Mouse (Mus musculus) thymus, postnatal 4 days (tissue): ENCODE measurements around the gene Rrp12.
A peak's percentile ranks its signal among the peaks of the same experiment; 100 is the strongest.

ENCODE experiments used
- DNase-seq: peaks from one replicate; pipeline ENCODE4 v3.0.0; 2021

The Rrp12 gene

DNA sequence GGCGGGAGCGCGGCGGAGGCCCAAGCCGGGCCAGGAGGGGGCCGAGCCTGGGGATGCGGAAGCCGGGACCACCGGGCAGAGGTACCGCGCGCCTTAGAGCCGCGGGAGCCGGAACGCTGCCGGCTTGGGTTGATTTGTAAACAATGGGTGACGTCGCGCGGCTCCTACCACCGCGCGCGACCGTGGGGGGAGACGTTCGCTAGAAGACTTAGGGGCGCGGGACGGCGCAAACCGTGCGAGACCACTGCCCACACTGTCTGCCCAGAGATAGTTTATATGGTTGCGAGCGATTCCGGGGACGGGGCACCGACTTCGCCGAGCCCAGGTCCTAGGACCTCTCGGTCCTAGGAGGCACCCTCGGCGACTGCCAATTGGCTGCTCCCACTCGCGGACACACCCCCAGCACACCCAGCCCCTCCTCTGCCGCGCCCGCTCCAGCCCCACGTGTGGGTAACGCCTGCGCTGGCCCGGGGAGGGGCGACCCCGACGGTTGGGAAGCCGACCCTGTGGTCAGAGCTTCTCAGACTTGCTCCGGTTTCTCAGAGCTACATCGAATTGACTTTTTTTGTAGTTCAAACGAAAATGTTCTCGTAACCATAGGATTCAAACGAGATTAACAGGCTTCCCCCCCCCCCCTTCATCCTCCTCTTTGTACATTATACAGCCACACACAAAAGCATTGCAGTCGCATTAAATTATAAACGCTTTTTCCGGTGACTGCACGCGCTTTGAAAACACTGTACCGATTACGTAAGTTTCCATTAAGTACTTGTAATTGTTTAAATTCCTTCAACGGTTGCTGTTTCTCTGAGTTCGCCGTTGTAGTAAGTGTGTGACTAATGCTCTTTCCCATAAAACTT, 47.8 kb downstream of the Rrp12 start, which contains the start of gene Frat2:
Gene Frat2, minus strand, starts transcription at position 141 of the 860 bp plus-strand sequence.
- DNase-seq = peak; percentile 91

DNA sequence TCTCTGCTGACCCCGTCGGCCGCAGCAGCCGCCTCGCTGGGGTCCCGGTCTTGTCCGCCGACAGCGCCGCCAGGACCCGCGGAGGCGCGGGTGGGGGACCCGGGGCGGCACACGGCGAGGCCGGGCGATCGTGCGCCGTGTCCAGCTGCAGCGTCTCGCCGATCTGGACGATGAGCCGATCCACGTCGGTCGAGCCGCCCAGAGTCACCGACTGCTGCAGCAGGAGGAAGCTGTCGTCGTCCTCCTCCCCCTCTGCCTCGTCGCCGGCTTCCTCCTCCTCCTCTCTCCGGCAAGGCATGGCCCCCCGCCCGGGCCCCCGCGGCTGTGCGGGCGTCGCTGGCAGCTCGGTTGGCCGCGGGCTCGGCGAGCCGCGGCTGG, 48.4 kb downstream of the Rrp12 start:
- DNase-seq = peak; percentile 78

DNA sequence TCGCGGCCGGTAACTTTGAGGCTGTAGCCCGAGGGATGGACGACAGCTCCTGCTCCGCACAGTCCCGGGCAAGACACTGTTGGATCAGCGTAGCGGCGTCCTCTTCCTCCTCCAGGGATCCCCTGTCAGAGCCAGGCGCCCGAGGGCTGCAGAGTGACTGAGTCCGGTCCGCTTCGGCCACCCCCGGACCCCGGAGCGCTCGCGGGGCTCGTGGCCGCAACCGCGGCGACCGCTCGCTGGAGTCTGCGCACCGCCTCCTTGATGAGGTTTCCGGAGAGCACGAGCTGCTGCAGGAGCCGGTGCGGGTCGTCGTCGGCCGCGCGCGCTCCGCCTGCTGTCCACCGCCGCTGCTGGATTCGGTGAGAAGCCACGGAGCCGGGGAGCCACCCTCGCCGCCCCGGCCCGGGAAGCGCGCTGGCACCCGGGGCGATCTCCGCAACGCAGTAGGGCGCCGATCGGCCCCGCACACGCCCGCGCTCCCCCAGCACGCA, 48.8 kb downstream of the Rrp12 start:
- DNase-seq = peak; percentile 67

DNA sequence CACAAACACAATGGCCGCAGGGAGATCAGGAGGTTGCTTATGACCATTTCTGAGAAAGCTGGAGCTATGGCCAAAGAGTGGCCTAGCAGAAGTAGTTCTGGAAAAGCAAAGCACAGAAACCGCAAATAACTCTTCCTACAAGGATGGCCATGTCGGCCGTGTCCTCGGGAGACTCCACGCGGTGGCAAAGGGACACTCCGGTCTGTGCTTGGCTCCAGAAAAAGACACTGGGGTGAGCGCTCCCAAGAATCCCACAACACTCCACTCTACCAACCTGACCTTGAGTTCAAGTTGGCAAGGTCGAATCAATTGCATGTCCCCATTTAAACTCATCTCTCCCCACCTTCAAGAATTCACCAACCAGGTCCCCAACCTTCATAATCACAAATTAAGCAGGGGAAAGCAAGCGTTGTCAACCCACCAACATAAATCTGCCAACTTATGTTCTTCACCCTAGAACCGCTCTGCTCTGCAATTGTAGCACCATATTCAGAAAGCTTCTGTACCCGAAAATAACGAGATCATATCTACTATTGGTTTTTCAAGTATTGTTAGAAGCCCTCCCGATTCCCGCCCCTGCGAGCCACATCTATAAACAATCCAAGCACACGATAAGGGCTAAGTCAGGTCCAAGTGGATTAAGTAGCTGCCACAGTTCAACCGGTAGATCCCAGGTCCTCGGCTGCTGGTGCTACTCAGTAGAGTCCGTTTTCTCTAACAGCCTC, 49.4 kb downstream of the Rrp12 start:
- no peak for DNase-seq

DNA sequence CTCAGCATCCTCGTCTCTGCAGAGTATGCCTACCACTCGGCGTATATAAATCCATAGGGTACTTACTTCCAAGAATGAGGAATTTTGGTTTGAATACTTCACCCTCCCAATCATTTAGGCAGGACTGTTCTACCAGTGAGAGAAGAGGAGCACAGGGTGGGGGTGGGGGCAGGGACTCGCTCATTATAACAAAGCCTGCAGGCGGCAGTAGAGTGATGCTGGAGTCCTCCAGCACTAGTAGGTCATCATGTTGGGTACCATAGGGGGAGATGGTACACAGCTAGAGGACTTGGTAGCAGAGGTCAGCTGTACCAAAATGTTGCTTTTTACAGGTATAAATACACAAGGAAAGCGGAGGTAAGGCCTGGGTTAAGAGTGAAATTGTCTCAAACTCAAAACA, 51.6 kb downstream of the Rrp12 start:
- peak; percentile 49 for DNase-seq

DNA sequence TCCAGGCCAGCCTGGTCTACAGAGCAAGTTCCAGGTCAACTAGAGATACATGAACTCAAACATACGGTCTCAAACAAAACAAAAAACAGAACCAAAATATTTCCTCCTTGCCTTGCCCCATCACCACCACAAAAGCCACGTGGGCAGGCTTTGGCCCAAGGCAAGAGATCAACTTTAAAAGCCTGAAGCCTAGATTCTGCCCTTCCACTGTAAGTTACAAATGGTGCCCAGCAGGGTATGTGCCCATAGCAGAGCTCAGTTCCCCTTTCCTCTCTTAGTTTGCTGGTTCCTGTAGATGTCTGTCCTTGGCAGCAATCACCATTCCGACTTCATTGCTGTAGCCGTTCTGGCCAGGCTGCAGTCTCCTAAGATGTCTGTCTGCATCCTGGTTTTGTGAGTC, 53.3 kb downstream of the Rrp12 start:
- DNase-seq = no peak

DNA sequence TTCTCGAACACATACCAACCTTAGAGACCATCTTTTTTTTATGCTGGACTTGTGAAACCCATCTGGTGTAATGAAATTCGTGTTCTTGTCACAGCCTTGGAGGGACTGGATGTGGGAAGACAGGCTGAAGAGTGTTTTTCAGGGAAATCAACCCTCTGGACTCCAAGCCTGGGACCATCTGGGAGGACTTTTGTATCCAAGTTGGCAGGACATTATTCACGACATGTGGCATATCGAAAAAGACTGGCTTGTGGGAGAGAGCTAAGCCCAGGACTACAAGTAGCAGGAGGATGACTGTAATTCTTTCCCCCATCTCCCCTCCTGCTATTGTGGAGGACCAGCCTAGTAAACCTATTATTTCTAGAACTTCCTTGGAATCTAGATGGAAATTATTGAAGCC, 53.8 kb downstream of the Rrp12 start:
- no peak for DNase-seq

DNA sequence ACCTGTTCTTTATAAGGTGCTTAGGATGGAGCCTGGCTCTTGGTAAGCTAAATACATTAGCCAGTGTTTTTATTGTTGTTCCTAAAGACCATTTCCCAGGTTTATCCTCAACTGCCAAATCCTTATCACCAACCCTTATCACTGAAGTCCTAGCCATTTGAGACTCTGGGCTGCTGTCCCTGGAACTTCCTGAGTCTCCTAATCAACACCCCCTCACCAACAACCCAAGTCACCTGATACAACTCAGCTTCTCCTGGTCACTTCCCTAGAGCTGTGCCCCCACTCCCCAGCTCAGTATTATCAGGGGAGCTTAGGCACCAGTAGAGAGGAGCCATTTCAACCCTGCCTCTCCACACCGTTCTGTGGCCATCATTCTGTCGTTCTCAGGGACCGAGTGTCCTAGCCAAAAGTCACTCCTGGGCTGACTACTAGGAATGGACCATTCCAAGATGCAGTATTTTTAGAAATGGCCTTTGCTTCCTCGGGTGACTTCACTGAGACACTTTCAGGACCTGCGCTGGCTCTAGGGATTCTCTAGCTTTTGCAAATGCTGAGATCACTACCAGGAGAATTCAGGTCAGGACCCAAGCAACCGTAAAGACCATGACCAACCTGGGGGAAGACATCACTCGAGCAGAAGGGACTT, 54.7 kb downstream of the Rrp12 start:
- no peak for DNase-seq

DNA sequence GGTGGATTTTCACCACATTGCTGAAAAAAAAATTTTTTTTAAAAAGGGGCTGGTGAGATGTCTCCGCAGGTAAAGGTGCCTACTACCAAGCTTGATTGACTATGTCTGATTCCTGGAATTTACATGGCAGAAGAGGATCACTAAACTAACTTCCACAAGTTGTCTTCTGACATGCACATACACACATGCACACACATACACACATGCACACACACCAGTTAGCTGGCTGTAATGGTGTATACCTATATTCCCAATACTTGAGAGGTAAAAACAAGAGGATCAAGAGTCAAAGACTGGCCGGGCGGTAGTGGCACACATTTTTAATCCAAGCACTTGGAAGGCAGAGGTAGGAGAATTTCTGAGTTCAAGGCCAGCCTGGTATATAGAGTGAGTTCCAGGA, 56.3 kb downstream of the Rrp12 start:
- DNase-seq = no peak

DNA sequence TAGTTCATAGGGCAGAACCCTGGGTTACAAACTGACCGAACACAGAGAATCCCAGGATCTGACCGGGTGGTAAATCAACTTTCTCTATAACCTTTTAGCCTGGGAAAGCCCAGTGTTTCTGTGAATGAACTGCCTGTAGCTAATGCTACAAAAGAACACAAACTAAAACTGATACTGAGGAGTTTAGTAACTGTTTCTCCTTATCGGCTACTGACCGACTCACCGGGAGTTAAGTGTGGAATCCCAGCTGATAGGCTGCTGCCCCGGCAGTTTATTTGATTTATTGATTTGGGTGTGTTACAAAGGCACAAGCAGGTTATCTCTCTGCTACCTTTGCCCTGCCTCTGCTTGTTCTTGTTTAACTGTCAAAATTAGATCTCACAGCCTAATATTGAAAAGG, 57.2 kb downstream of the Rrp12 start:
- DNase-seq = no peak

DNA sequence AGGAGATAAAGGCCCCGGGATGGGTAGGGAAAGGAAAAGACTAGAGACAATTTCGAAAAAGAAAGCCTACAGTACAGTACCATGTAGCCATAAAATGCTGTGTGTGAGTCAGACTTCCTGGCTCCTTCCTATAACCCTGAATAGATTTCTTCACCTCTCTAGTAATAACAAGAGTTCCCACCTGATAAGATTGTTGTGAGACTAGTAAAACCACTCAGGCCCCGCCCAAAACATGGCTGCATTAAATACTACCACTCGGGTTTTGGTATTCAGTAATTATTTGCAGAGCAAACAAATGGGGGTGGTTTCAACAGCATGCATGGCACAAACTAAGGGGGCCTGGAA, 58.1 kb downstream of the Rrp12 start:
- no peak for DNase-seq

DNA sequence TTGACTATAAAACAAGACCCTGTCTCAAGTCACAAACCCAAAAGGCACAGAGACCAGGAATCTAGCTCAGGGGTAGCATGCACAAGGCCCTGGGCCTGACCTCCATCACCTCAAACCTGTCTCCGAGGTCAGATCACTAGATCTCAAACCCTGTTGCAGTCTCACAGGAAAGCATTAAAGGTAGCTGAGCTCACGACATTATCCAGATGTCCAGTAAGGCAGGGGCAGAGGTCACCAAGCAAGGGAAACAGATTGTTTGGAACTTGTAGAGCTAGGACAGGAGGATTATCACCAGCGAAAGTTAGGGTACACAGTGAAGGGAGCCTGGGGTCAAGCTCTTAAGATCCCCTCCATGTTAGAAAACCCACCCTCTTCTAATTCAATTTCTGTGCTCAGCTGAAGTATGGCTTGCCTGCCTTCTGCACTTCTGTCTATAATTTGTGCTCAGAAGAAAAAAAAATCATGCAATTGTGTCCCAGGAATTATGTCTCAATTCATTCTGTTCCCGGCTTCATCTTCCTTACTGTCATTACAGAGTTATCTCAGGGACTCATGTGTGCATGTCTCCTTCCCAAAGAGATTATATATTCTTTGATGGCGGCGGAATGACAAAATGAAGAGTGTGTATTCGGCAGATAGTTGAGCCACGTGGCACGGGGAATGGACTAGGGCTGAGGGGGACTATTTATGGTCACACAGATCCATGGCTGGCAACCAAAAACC, 58.6 kb downstream of the Rrp12 start:
- DNase-seq = no peak

DNA sequence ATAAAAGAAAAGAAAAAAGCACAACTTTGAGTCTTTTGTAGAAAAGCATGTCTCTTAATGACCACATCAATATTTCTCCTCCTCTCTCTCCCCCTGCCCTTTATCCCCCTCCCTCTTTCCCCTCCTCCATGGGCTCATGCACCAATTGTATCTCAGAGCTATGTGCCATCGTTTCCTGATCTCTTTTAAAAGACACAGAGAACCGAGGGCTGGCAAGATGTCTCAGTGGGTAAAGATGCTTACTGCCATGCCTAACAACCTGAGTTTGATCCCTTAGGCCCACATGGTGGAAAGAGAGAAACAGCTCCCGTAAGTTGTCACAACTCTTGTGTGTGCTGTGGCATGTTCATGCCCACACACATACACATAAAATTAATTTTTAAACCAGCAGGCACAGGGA, 59.3 kb downstream of the Rrp12 start:
- no peak for DNase-seq

DNA sequence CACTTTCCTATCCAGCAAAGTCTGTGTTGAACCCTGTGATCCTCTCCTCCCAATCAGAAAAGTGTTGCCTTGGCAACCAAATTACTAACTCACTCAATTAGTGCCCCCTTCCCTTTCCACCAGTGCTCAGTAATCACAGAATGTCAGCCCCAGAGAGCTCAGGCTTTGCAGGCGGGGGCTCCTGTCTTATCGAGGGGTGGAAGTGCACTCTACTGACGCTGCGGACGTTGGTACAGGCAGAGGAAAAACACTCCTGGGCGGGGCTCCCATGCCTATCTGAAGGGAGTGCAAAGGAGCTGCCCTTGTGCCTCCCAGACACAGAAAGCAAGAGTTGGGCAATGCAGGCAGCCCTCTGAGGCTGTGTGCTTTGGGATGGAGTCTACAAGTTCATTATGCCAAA, 60.2 kb downstream of the Rrp12 start:
- peak; percentile 54 for DNase-seq

DNA sequence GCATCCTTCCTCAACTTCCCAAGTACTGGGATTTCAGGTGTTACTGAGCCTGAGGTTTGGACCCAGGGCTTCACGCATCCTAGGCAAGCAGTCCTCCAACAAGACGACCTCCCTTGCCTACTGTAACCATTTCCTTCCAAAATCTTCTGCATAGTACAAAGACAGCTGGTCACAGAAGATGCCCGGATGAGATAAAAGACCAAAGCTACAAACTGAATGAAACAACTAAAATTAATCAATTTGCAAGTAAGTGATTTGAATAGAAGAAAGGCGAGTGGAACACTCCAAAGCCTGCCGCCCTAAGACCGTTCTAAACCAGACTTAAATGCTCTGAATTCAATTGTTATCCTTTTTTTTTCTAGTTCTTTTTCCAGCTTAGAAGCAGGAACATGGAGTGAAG, 60.6 kb downstream of the Rrp12 start:
- DNase-seq = no peak

DNA sequence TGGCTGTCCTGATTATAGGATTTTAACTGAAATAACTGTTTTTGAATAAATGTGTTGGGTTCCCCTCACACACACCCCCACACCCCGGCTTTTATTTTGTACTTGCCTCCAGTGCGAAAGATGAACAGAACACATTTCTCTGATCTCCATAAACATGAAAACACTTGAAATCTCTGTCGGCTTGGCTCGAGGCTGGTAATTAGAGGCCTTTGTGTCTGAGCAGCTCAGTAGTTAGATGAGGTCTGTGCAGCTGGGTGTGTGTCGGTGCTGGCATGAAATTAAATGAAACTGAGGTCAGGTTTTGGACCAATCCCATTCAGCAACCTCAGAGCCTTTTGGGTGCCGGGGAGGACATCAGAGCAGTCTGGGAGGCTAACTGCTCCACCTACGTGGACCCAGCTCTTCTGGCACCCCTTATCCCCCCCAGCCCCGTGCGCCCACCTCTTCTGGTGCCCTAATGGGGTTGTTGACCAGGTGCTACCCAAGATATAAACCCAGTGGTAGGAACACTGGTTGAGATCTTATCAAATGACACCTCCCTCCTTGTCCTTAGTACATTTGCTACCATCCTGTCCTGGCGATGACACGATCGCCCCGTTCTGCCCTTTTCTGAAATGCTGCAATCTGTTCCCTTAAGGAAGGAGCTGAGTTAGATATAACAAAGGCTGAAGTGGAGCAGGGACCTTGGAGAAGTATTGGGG, 63.3 kb downstream of the Rrp12 start:
- no peak for DNase-seq

DNA sequence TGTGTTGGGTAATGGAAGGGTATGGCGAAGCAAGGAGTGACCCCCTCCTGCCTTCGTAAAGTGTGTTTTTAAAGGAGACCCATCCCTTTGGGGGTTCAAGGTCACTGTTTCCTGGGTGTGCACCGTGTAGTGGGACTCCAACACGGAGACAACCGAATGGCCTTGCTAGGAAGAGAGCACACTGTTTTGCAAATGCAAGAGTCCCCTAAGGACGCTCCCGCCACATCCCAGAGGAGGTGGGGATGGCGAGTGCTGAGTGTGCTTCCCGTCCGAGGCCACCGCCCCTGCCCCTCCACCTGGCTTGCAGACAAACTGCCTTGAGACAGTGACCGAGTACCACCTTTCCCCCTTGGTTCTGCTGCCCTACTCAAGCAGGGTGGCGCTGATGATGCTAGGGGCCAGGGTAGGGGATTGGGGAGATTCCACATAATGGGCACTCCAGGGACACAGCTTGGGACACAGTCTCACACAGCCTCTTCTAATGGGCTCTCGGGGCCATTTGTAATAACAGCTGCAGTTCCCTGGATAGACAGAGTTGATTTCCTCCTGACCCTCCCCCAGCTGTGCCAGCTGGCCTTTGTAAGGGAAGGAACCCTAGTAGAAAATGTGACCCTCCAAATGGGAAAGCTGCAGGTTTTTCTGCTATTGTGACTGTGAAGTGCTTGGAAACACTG, 64.1 kb downstream of the Rrp12 start:
- peak; percentile 24 for DNase-seq

DNA sequence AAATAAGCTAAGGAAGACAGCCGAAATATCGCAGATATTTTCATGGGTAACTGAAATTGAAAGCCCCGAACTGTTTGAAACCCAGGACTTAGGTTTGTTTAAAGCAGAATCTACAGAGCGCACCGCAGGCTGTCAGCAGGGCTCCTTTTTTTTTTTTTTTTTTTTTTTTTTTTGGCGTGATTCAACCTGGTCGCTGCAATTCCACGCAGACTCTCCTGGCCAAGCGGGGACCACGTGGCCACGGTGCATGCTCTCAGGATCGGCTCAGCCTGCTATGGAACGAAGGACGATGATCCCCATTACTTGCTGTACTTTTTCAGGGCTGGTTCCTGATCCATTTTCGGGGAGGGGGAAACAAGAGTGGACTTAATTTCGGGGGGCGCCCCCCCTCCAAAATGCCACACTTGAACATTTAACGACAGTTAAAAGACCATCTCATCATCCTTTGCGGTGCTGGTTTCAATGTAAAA, 64.8 kb downstream of the Rrp12 start:
- peak; percentile 22 for DNase-seq

DNA sequence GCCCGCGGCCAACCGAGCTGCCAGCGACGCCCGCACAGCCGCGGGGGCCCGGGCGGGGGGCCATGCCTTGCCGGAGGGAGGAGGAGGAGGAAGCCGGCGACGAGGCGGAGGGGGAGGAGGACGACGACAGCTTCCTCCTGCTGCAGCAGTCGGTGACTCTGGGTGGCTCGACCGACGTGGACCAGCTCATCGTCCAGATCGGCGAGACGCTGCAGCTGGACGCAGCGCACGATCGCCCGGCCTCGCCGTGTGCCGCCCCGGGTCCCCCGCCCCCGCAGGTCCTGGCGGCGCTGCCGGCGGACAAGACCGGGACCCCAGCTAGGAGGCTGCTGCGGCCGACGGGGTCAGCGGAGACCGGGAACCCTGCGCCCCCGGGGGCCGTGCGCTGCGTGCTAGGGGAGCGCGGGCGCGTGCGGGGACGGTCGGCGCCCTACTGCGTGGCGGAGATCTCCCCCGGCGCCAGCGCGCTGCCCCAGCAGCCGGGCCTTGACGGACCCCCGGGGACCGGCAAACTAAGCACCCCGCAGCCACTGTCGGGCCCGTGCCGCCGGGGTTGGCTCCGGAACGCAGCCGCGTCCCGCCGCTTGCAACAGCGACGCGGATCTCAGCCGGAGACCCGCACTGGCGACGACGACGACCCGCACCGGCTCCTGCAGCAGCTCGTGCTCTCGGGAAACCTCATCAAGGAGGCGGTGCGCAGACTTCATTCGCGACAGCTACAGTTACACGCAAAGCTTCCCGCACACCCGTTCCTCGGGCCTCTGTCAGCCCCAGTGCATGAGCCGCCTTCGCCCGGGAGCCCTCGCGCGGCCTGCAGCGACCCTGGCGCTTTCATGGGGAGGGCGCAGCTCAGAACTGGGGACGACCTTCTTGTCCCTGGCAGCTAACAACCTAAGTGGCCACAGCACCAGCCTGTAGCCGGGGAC, 65.6 kb downstream of the Rrp12 start:
- peak; percentile 89 for DNase-seq

DNA sequence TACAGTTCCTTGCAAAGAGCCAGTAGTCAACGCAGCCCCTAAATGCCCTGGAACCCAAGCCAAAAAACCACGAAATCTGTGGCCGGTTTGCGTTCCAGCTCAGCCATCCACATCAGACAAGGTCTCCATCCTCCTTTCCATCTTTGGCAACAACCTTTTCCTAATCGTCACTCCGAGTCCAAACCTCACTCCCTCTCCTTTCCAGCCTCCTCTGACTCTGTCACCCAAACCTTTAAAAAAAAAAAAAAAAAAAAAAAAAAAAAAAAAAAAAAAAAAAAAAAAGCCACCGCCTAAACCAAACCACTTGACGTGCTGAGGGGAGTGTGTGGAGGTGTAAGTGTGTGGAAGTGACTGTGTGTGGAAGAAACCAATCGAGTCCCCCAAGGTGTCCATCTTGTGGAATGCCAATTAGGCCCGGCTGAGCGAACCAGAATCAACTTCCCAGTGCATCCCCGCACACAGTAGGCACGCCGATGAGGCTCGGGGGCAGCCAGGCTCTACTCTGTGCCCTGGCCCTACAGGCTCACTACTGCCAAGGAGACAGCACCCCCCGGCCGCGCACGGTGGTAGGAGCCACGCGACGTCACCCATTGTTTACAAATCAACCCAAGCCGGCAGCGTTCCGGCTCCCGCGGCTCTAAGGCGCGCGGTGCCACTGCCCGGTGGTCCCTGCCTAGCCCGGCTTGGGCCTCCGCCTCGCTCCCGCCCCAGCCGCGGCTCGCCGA, 66.4 kb downstream of the Rrp12 start, which contains the start of gene Frat1:
Gene Frat1, plus strand, starts transcription at position 590 of the 725 bp plus-strand sequence.
- peak; percentile 92 for DNase-seq
